Mouse (Mus musculus) hindbrain, postnatal 0 days (tissue): ENCODE measurements around the gene Abcc8. TPM values are rescaled to one million over a fixed set of nuclear protein-coding genes. Genes with fewer than 3 reads are reported as not detected.

Source experiments
- ATAC-seq: fragments of 200-750 bp; cut with Nextera tagmentation; 2 replicates; pipeline ENCODE4 v1.8.0; 2017; ENCODE audit warnings: mild to moderate bottlenecking, moderate TSS enrichment, moderate library complexity
- DNase-seq: peaks from one replicate; pipeline ENCODE4 v3.0.0-alpha.2; 2015; ENCODE audit warnings: low spot score
- H3K27ac ChIP-seq: fragments of 300-500 bp; sonication (generic); 2 replicates; pipeline ENCODE4 v1.5.1; 2014; ENCODE audit warnings: mild to moderate bottlenecking
- H3K27me3 ChIP-seq: fragments of 300-500 bp; sonication (generic); 2 replicates; pipeline ENCODE4 v1.6.1; 2014; ENCODE audit warnings: low read length, mixed read lengths; ENCODE audit not compliant: insufficient read depth
- H3K36me3 ChIP-seq: fragments of 300-500 bp; sonication (generic); 2 replicates; pipeline ENCODE4 v1.6.1; 2014; ENCODE audit warnings: low read length, mixed read lengths; ENCODE audit not compliant: insufficient read depth
- H3K4me1 ChIP-seq: fragments of 300-500 bp; sonication (generic); 2 replicates; pipeline ENCODE4 v1.6.1; 2014; ENCODE audit warnings: antibody characterized with exemption, low read length, mixed read lengths; ENCODE audit not compliant: insufficient read depth
- H3K4me2 ChIP-seq: fragments of 300-500 bp; sonication (generic); 2 replicates; pipeline ENCODE4 v1.6.1; 2014; ENCODE audit warnings: low read depth, mild to moderate bottlenecking, low read length, moderate library complexity, mixed read lengths
- H3K4me3 ChIP-seq: fragments of 300-500 bp; sonication (generic); 2 replicates; pipeline ENCODE4 v1.5.1; 2014; ENCODE audit warnings: low read length
- H3K9ac ChIP-seq: fragments of 300-500 bp; sonication (generic); replicated peaks from 2 replicates; pipeline ENCODE4 v1.6.1; 2014; ENCODE audit warnings: mild to moderate bottlenecking, low read length, moderate library complexity, mixed read lengths
- H3K9me3 ChIP-seq: fragments of 300-500 bp; sonication (generic); 2 replicates; pipeline ENCODE4 v1.6.1; 2016; ENCODE audit warnings: low read length, mixed read lengths
- CTCF ChIP-seq: IDR thresholded peaks from 2 replicates; pipeline ENCODE4 v1.5.1; 2016; ENCODE audit warnings: antibody characterized with exemption, control low read depth, low read depth
- WGBS: fragments of 180-500 bp; shearing (Covaris S2); extraction: QIAGEN DNeasy Blood & Tissue Kit; methylation state at CpG from one replicate; pipeline ENCODE4 v1.1.7; 2014; 5-methylcytosine and 5-hydroxymethylcytosine counted together
- polyA plus RNA-seq: library from polyadenylated mRNA; unstranded; fragments of >200 nt; fragmentation: Nextera tagmentation; extraction: Ambion mirVana; gene quantifications from 2 replicates; pipeline ENCODE4 v1.2.1, GENCODE M21; 2015
- total RNA-seq: library from RNA; depleted of rRNA; stranded (reverse); fragments of >200 nt; gene quantifications from 2 replicates; pipeline ENCODE4 v1.2.3, GENCODE M21; 2014

Gene Abcc8
- total and polyA plus RNA-seq, 2 experiments from 2014 or later, result 11.2 to 29.8 TPM

- H3K27me3 ChIP-seq, result no peaks in the 10 kb centered on the region
- no peaks in the 10 kb centered on the region for H3K9me3 ChIP-seq
- no peak for ATAC-seq
- H3K4me3 ChIP-seq, result no peak overlapping the region
- H3K4me2 ChIP-seq, result no peak overlapping the region
- DNase-seq, result no peak
- H3K9ac ChIP-seq, result no peak overlapping the region
- no peak for TF ChIP-seq CTCF
- 47% methylated on average over 7 of the region's 7 CpGs for WGBS
- no peaks in the 10 kb centered on the region; the same call in 1 of the 2 replicates for H3K4me1 ChIP-seq
- H3K27ac ChIP-seq, result no peak overlapping the region; the same call in 1 of the 2 replicates
- no peaks in the 10 kb centered on the region for H3K36me3 ChIP-seq
Measured at GRCm38 (mm10) chr7:46146675-46147308, 33.0 kb downstream of the Abcc8 start.

GRCm38 (mm10) chr7:46144061-46144460, 35.8 kb downstream of the Abcc8 start:
- no peaks in the 10 kb centered on the region; the same call in 1 of the 2 replicates for H3K4me1 ChIP-seq
- ATAC-seq (peak; percentile 18; the same call in 1 of the 2 replicates), DNase-seq (peak; percentile 39)
- no peaks in the 10 kb centered on the region for H3K36me3 ChIP-seq
- H3K4me2 ChIP-seq, result no peak overlapping the region
- 42% methylated on average over 8 of the region's 8 CpGs for WGBS
- H3K27ac ChIP-seq, result peak overlapping the region; percentile 42; the same call in 1 of the 2 replicates
- no peak overlapping the region for H3K9ac ChIP-seq
- no peak overlapping the region for H3K4me3 ChIP-seq
- H3K27me3 ChIP-seq, result no peaks in the 10 kb centered on the region
- TF ChIP-seq CTCF, result no peak
- H3K9me3 ChIP-seq, result no peaks in the 10 kb centered on the region

GRCm38 (mm10) chr7:46138329-46138930, 41.4 kb downstream of the Abcc8 start:
- DNase-seq, result no peak
- H3K9ac ChIP-seq, result no peak overlapping the region
- WGBS, result 47% methylated on average over 6 of the region's 7 CpGs
- no peaks in the 10 kb centered on the region for H3K4me1 ChIP-seq
- no peaks in the 10 kb centered on the region for H3K36me3 ChIP-seq
- H3K9me3 ChIP-seq, result no peaks in the 10 kb centered on the region
- no peaks in the 10 kb centered on the region for H3K27me3 ChIP-seq
- H3K27ac ChIP-seq, result no peak overlapping the region
- H3K4me2 ChIP-seq, result no peak overlapping the region
- no peak overlapping the region for H3K4me3 ChIP-seq
- TF ChIP-seq CTCF, result no peak
- ATAC-seq, result no peak

GRCm38 (mm10) chr7:46133858-46134257, 46.0 kb downstream of the Abcc8 start:
- H3K9me3 ChIP-seq, result no peaks in the 10 kb centered on the region
- no peak for DNase-seq
- no peak overlapping the region for H3K27ac ChIP-seq
- 47% methylated on average over 7 of the region's 7 CpGs for WGBS
- no peak overlapping the region for H3K9ac ChIP-seq
- no peaks in the 10 kb centered on the region for H3K27me3 ChIP-seq
- no peak overlapping the region for H3K4me3 ChIP-seq
- no peak overlapping the region for H3K4me2 ChIP-seq
- TF ChIP-seq CTCF, result 0 out of 2 replicates have a peak, but pooled peaks have one; percentile 6
- ATAC-seq, result no peak
- no peaks in the 10 kb centered on the region for H3K4me1 ChIP-seq
- H3K36me3 ChIP-seq, result no peaks in the 10 kb centered on the region

- 86% methylated on average over 12 of the region's 12 CpGs for WGBS
- Histone ChIP-seq H3K4me1 (no peaks in the 10 kb centered on the region), H3K36me3 (no peaks in the 10 kb centered on the region), H3K4me2 (no peak overlapping the region), H3K9ac (no peak overlapping the region), H3K27me3 (no peaks in the 10 kb centered on the region), H3K9me3 (no peaks in the 10 kb centered on the region), H3K27ac (no peak overlapping the region), H3K4me3 (no peak overlapping the region)
- ATAC-seq, result no peak
- no peak for TF ChIP-seq CTCF
- no peak for DNase-seq
Measured at GRCm38 (mm10) chr7:46132229-46132628, 47.6 kb downstream of the Abcc8 start.

GRCm38 (mm10) chr7:46131806-46132205, 48.0 kb downstream of the Abcc8 start:
- DNase-seq, result no peak

GRCm38 (mm10) chr7:46131266-46131665, 48.6 kb downstream of the Abcc8 start:
- H3K9ac ChIP-seq, result no peak overlapping the region

More at GRCm38 (mm10) chr7:46131806-46132205, 48.0 kb downstream of the Abcc8 start:
- Histone ChIP-seq H3K27ac (no peak overlapping the region), H3K9me3 (no peaks in the 10 kb centered on the region), H3K9ac (no peak overlapping the region), H3K4me2 (no peak overlapping the region), H3K4me3 (no peak overlapping the region), H3K27me3 (no peaks in the 10 kb centered on the region), H3K4me1 (no peaks in the 10 kb centered on the region), H3K36me3 (no peaks in the 10 kb centered on the region)
- no peak for ATAC-seq
- 58% methylated on average over 8 of the region's 8 CpGs for WGBS
- TF ChIP-seq CTCF, result no peak

More at GRCm38 (mm10) chr7:46131266-46131665, 48.6 kb downstream of the Abcc8 start:
- 17% methylated on average over 3 of the region's 3 CpGs for WGBS
- Histone ChIP-seq H3K4me3 (no peak overlapping the region), H3K36me3 (no peaks in the 10 kb centered on the region), H3K27me3 (no peaks in the 10 kb centered on the region), H3K4me1 (no peaks in the 10 kb centered on the region), H3K27ac (no peak overlapping the region), H3K4me2 (no peak overlapping the region), H3K9me3 (no peaks in the 10 kb centered on the region)
- DNase-seq, result no peak
- no peak for ATAC-seq
- no peak for TF ChIP-seq CTCF
